Mouse (Mus musculus) brain, embryonic 14.5 days (tissue): ENCODE measurements around the gene Entpd6.

Experiments
- CTCF ChIP-seq: fragments of 200-500 bp; IDR thresholded peaks from 2 replicates; pipeline ENCODE4 v1.5.1; 2012; ENCODE audit warnings: inconsistent platforms, mild to moderate bottlenecking, moderate library complexity, borderline replicate concordance; ENCODE audit not compliant: insufficient read depth, insufficient read length; ENCODE audit errors: extremely low read depth
- POLR2A ChIP-seq: fragments of 200-500 bp; IDR thresholded peaks from 2 replicates; pipeline ENCODE4 v1.6.1; 2012; ENCODE audit warnings: mild to moderate bottlenecking, inconsistent platforms, borderline replicate concordance; ENCODE audit not compliant: poor library complexity, insufficient read depth, insufficient read length, severe bottlenecking; ENCODE audit errors: extremely low read depth

- TF ChIP-seq POLR2A, result no peak
- peak; percentile 12; the same call in 1 of the 2 replicates for TF ChIP-seq CTCF
Measured at GRCm38 (mm10) chr2:150735756-150736576, 12.9 kb upstream of the Entpd6 start.
